Comparison of ENCODE assay signal across 25 mouse cellular contexts in the genomic region with DNA sequence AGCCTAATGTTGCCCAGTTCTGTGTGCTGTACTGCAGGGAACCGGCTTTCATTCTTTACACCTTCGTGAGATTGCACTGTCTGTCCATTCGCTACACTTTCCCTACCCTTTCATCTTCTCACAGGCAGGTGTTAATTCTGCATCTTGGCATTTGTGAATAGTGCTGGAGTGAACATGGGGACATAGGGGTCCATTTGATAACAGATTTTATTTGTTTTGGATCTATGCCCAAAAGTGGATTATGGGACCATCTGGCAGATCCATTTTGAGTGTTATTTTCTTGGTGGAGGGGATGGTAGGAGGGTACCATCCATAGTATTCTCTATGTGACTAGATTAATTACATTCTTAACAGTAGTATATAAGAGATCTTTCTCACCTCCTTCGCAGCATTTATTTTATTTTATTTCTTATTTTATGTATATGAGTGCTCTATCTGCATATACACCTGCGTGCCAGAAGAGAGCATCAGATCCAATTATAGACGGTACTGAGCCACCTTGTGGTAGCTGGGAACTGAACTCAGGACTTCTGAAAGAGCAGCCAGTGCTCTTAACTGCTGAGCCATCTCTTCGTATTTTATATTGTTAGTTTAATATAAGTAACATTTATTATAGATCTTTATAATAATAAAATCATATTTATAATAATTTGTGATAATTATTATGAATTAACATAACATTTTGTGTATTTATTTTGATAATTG. TPM values are rescaled to one million over a fixed set of nuclear protein-coding genes. Genes with fewer than 3 reads are reported as not detected.
A peak's percentile ranks its signal among the peaks of the same experiment; 100 is the strongest.
DNase-seq lines count a peak whose midpoint lies in the region; ATAC-seq and TF ChIP-seq lines count a peak whose summit lies in the region.
"Had no signal": no experiment of that assay in that cellular context is flagged by ENCODE, and none has a peak within 500 bp of the region (broad histone marks: within the 10 kb centered on the region; RNA-seq: fewer than 3 reads in every experiment).

No protein-coding gene starts in this region.

- H3K27ac ChIP-seq in forebrain, embryonic 15.5 days (replicated peaks): no peak overlapping the region
- H3K27ac ChIP-seq in forebrain, embryonic 12.5 days: no peak overlapping the region
- no peak overlapping the region for H3K27ac ChIP-seq in midbrain, postnatal 0 days (ENCODE audit: low read depth, low read length)
- H3K27ac ChIP-seq in midbrain, embryonic 16.5 days (ENCODE audit: low read length): no peak overlapping the region
- H3K27ac ChIP-seq: embryonic facial prominence, embryonic 12.5 days; hindbrain, embryonic 10.5 days; limb, embryonic 13.5 days; lung, embryonic 15.5 days had no signal

- peak; percentile 74 for ATAC-seq in forebrain, embryonic 15.5 days (replicated peaks)
- ATAC-seq in forebrain, embryonic 12.5 days (ENCODE audit: low FRiP score): no peak
- ATAC-seq in midbrain, postnatal 0 days (ENCODE audit: low FRiP score): no peak
- no peak; the same call in 1 of the 2 replicates for ATAC-seq in midbrain, embryonic 16.5 days
- ATAC-seq: inflammation-experienced regulatory T-cells, adult 6 months; Patski had no signal

- H3K4me1 ChIP-seq in forebrain, embryonic 15.5 days: no peaks in the 10 kb centered on the region; the same call in 1 of the 2 replicates
- H3K4me1 ChIP-seq in forebrain, embryonic 12.5 days: no peaks in the 10 kb centered on the region
- H3K4me1 ChIP-seq in midbrain, postnatal 0 days (ENCODE audit: insufficient read depth, low read length): no peaks in the 10 kb centered on the region
- H3K4me1 ChIP-seq in midbrain, embryonic 16.5 days (ENCODE audit: control insufficient read depth, insufficient read depth, low read length): no peaks in the 10 kb centered on the region
- H3K4me1 ChIP-seq: embryonic facial prominence, embryonic 12.5 days; hindbrain, embryonic 10.5 days; lung, embryonic 15.5 days had no signal

- TF ChIP-seq CTCF in midbrain, postnatal 0 days (IDR thresholded peaks at IDR 0.05): peak; percentile 24; the same call in 1 of the 2 replicates

- no peak overlapping the region for H3K4me3 ChIP-seq in forebrain, embryonic 15.5 days
- H3K4me3 ChIP-seq in forebrain, embryonic 12.5 days (replicated peaks): no peak overlapping the region
- H3K4me3 ChIP-seq in midbrain, postnatal 0 days (ENCODE audit: low read depth, low read length): no peak overlapping the region
- no peak overlapping the region for H3K4me3 ChIP-seq in midbrain, embryonic 16.5 days (ENCODE audit: low read depth, low read length)
- H3K4me3 ChIP-seq: embryonic facial prominence, embryonic 12.5 days; hindbrain, embryonic 10.5 days; limb, embryonic 13.5 days; lung, embryonic 15.5 days had no signal

- intact Hi-C loops in gastrocnemius, postnatal 14 days (cut with DNase I; ENCODE audit: low total_unique reads): no loop called here

- H3K4me2 ChIP-seq in forebrain, embryonic 15.5 days (replicated peaks): no peak overlapping the region
- no peak overlapping the region for H3K4me2 ChIP-seq in forebrain, embryonic 12.5 days
- no peak overlapping the region for H3K4me2 ChIP-seq in midbrain, postnatal 0 days (ENCODE audit: low read depth, low read length, poor library complexity, severe bottlenecking)
- H3K4me2 ChIP-seq in midbrain, embryonic 16.5 days (ENCODE audit: low read length): no peak overlapping the region
- H3K4me2 ChIP-seq: embryonic facial prominence, embryonic 12.5 days; limb, embryonic 13.5 days; liver, embryonic 11.5 days; lung, embryonic 15.5 days; midbrain, embryonic 11.5 days had no signal

- H3K27me3 ChIP-seq in forebrain, embryonic 15.5 days: no peaks in the 10 kb centered on the region
- no peaks in the 10 kb centered on the region for H3K27me3 ChIP-seq in forebrain, embryonic 12.5 days
- H3K27me3 ChIP-seq in midbrain, postnatal 0 days (ENCODE audit: insufficient read depth, low read length): no peaks in the 10 kb centered on the region
- H3K27me3 ChIP-seq in midbrain, embryonic 16.5 days (ENCODE audit: control insufficient read depth, insufficient read depth, low read depth, low read length): no peaks in the 10 kb centered on the region
- H3K27me3 ChIP-seq: embryonic facial prominence, embryonic 12.5 days; limb, embryonic 13.5 days; lung, embryonic 15.5 days; Patski had no signal

- H3K9me3 ChIP-seq in forebrain, embryonic 15.5 days: no peaks in the 10 kb centered on the region
- H3K9me3 ChIP-seq in forebrain, embryonic 12.5 days: no peaks in the 10 kb centered on the region
- no peaks in the 10 kb centered on the region for H3K9me3 ChIP-seq in midbrain, postnatal 0 days (ENCODE audit: low read length)
- H3K9me3 ChIP-seq in midbrain, embryonic 16.5 days (replicated peaks; ENCODE audit: control insufficient read depth, low read length, poor library complexity, severe bottlenecking): no peaks in the 10 kb centered on the region
- H3K9me3 ChIP-seq: embryonic facial prominence, embryonic 12.5 days; hindbrain, embryonic 10.5 days; limb, embryonic 13.5 days; lung, embryonic 15.5 days had no signal

- H3K9ac ChIP-seq in forebrain, embryonic 15.5 days (replicated peaks): no peak overlapping the region
- H3K9ac ChIP-seq in forebrain, embryonic 12.5 days: no peak overlapping the region
- H3K9ac ChIP-seq in midbrain, postnatal 0 days (replicated peaks; ENCODE audit: low read length, poor library complexity, severe bottlenecking): no peak overlapping the region
- H3K9ac ChIP-seq in midbrain, embryonic 16.5 days (ENCODE audit: low read depth, low read length): no peak overlapping the region
- H3K9ac ChIP-seq: embryonic facial prominence, embryonic 12.5 days; limb, embryonic 13.5 days; lung, embryonic 15.5 days had no signal

- peak; percentile 18 for DNase-seq in midbrain, postnatal 0 days (ENCODE audit: low spot score)
- DNase-seq in thymus, postnatal 25 days: peak; percentile 41
- no peak for DNase-seq in thymus, postnatal 0 days (ENCODE audit: low spot score)
- DNase-seq in gastrocnemius, postnatal 14 days: no peak
- DNase-seq in testis, postnatal 14 days (ENCODE audit: low spot score): no peak
- DNase-seq: adrenal gland, postnatal 10 days; cerebellum, adult 11 months; cerebellum, adult 9-11 months; embryo, embryonic 11 days; heart, postnatal 14 days; kidney, adult 11 months; kidney, postnatal 25 days; right cerebral cortex, postnatal 4 days had no signal

- H3K36me3 ChIP-seq in forebrain, embryonic 15.5 days: no peaks in the 10 kb centered on the region
- no peaks in the 10 kb centered on the region for H3K36me3 ChIP-seq in forebrain, embryonic 12.5 days (replicated peaks)
- no peaks in the 10 kb centered on the region for H3K36me3 ChIP-seq in midbrain, postnatal 0 days (ENCODE audit: insufficient read depth, low read length)
- H3K36me3 ChIP-seq in midbrain, embryonic 16.5 days (ENCODE audit: control insufficient read depth, insufficient read depth, low read length): no peaks in the 10 kb centered on the region
- H3K36me3 ChIP-seq: embryonic facial prominence, embryonic 12.5 days; hindbrain, embryonic 10.5 days; limb, embryonic 13.5 days; lung, embryonic 15.5 days had no signal

- 71% methylated on average over 7 of the region's 7 CpGs for WGBS in forebrain, embryonic 15.5 days
- WGBS in forebrain, embryonic 12.5 days: 87% methylated on average over 7 of the region's 7 CpGs
- 85% methylated on average over 7 of the region's 7 CpGs for WGBS in midbrain, postnatal 0 days
- 82% methylated on average over 7 of the region's 7 CpGs for WGBS in midbrain, embryonic 16.5 days

RNA-seq across cellular contexts. Expression of a gene that starts 42.9 kb away (rescaled TPM):
- polyA plus RNA-seq in forebrain, embryonic 15.5 days (2015; fragmentation: Nextera tagmentation; extraction: Ambion mirVana): 1.2 and 1.6 TPM in 2 replicates
- 3.6 and 4.0 TPM in 2 replicates for polyA plus RNA-seq in forebrain, embryonic 12.5 days (2016; fragmentation: Nextera tagmentation; extraction: Ambion mirVana)
- total RNA-seq in midbrain, postnatal 0 days (2014; rRNA removed): 5.8 and 8.8 TPM in 2 replicates
- 0.72 and 1.5 TPM in 2 replicates for polyA plus RNA-seq in midbrain, postnatal 0 days (2015; fragmentation: Nextera tagmentation; extraction: Ambion mirVana)
- polyA plus RNA-seq in midbrain, embryonic 16.5 days (2015; fragmentation: Nextera tagmentation; extraction: Ambion mirVana): 1.1 and 1.2 TPM in 2 replicates
- 11.7 and 12.6 TPM in 2 replicates for polyA plus RNA-seq in thymus, postnatal 0 days (2015; fragmentation: Nextera tagmentation; extraction: Ambion mirVana)
- total RNA-seq in gastrocnemius, postnatal 14 days (2021): 1 to 10 TPM; 2.7 to 3.6 TPM
- total RNA-seq: MEL had no signal

Comparison
In these comparisons a context has a peak if more than half of its experiments do, and no peak if none do; other contexts are left out.
1. DNase-seq: peak in midbrain, postnatal 0 days (single experiment) and thymus, postnatal 25 days (single experiment); none in thymus, postnatal 0 days (single experiment), gastrocnemius, postnatal 14 days (single experiment) and testis, postnatal 14 days (single experiment).